Mouse (Mus musculus) embryonic fibroblast, embryonic 13.5 days (primary cell): ENCODE measurements around the gene Olfr555. TPM values are rescaled to one million over a fixed set of nuclear protein-coding genes. Genes with fewer than 3 reads are reported as not detected.
"Not testable (repeated sequence)": the region's sequence is repeated elsewhere in the genome, so short reads cannot be mapped to it uniquely, and the experiment has no call there.

Source experiments
- H3K27ac ChIP-seq: 2 replicates; pipeline ENCODE4 v1.5.1; 2012; ENCODE audit warnings: low read length, control low read depth, inconsistent platforms; ENCODE audit not compliant: insufficient read depth
- H3K4me1 ChIP-seq: 2 replicates; pipeline ENCODE4 v1.6.1; 2011; ENCODE audit warnings: low read length; ENCODE audit not compliant: control insufficient read depth, insufficient read depth
- H3K4me3 ChIP-seq: 2 replicates; pipeline ENCODE4 v1.5.1; 2011; ENCODE audit warnings: mild to moderate bottlenecking, control low read depth, low read length; ENCODE audit not compliant: insufficient read depth
- CTCF ChIP-seq: IDR thresholded peaks from 2 replicates; pipeline ENCODE4 v1.5.1; 2011; ENCODE audit warnings: mild to moderate bottlenecking, control low read depth, low read length, moderate library complexity, borderline replicate concordance; ENCODE audit not compliant: insufficient read depth
- POLR2A ChIP-seq: IDR thresholded peaks from 2 replicates; pipeline ENCODE4 v1.6.1; 2011; ENCODE audit warnings: low read depth, mild to moderate bottlenecking, control low read depth, low read length, moderate library complexity
- polyA plus RNA-seq: library from polyadenylated mRNA; stranded (reverse); fragments of >200 nt; gene quantifications from 2 replicates; pipeline ENCODE4 v1.2.4, GENCODE M21; 2011; ENCODE audit warnings: low read depth; ENCODE audit not compliant: missing spikeins, insufficient read length

Olfr555 gene
- not detected in 2 replicates for polyA plus RNA-seq

DNA sequence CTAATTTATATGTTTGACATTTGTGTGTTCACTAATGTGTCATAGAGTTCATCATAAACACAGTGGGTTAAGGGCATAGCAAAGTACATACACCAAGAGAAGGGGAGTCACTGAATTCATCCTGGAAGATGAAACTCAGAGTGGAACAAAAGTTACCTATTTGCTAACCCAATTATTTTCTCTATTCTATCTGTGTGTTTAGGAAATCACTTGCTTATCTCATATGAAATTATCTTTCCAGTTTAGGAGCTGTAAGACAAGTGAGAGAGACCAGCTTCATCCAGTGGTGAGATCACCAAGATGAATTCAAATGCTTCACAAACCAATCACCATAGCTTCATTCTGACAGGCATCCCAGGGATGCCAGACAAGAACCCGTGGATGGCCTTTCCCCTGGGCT is at the start of gene Olfr555:
TSS of gene Olfr555 (plus strand) at position 301 of the 400 bp plus-strand sequence.
- Histone ChIP-seq H3K4me1 (no peaks in the 10 kb centered on the region), H3K4me3 (no peak within 1 kb of the TSS), H3K27ac (no peak within 1 kb of the TSS)
- TF ChIP-seq POLR2A (no peak), CTCF (no peak)

DNA sequence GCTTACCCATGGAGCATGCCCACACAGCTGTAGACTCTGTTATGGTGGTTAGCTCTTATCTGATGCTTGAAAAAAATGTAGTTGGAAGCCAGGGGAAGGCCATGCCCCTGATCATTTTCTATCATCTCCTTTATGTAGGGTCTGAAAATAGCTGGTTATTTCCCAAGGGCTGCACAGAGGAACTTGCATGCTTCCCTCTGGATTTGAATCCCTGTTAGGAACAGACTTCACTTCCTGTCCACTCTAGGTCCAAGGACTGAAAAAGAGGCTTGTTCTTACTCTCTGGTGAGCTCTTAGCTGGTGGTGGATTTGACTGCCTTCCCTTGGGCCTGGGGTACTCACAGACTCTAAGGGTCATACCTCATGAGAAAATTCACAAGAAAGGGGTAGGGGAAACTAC is 40.5 kb upstream of the Olfr555 start, which contains the start of gene Olfr553:
TSS of gene Olfr553 (minus strand) at position 101 of the 400 bp plus-strand sequence.
- TF ChIP-seq POLR2A: no peak
- TF ChIP-seq CTCF: no peak
- Histone ChIP-seq H3K4me3 (no peak within 1 kb of the TSS), H3K4me1 (no peaks in the 10 kb centered on the region), H3K27ac (no peak within 1 kb of the TSS)

DNA sequence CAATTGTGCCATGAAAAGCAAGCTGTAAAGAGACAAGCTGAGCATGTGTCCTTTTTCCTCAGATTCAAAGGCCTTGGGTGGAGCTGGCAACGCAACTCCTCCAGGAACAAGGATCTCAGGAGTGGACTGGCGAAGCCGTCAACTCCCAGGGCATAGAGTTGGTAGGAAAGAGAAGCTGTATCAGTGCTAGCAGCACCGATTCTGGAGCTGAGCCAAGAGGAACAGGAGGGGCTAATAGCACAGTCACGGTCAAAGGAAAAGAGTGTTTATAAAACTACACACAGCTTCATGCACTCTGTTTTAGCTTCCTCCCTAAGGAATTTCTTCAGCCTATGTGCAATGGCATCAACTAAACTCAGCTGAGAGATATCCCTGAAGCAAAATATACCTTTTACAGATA is 39.0 kb upstream of the Olfr555 start:
- no peak overlapping the region for H3K27ac ChIP-seq
- no peak overlapping the region for H3K4me3 ChIP-seq
- no peaks in the 10 kb centered on the region for H3K4me1 ChIP-seq
- TF ChIP-seq POLR2A (no peak), CTCF (no peak)

DNA sequence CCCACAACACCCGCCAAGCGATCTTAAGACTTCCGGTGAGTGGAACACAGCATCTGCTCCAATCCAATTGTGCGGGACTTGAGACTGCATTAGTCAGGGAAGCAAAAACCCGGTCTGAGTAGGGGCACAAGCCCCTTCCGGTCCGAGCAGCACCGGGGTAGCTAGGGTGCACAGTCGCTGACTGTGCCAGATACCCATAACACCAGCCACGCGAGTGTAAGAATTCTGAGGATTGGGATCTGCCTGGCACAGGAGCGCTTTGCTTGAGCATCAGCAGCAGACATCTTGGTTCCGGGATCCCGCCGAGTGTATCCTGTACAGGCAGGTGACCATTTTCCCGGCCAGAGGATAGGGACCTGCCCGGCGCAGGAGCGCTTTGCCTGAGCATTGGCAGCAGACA is 38.3 kb upstream of the Olfr555 start:
- not testable (repeated sequence) for H3K4me3 ChIP-seq, H3K27ac ChIP-seq, H3K4me1 ChIP-seq

DNA sequence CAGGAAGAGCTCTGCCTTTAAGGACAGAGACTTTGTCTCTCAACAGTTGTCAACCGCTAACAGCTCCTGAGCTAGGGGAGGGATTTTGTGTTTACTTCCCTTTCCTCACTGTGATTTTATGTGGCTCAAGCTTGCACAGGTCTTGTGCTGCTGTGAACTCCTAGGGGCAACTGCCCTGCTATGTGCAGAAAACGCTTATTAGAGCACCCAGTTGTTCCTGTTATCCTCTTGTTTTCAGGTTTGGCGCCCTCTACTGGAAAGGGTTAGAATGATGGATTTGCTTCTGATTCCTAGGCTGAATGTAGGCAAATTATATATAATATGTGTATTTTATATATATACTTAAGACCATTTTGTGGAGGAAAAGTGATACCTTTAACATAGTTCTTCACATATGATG is 22.0 kb upstream of the Olfr555 start:
- H3K4me3 ChIP-seq: no peak overlapping the region
- TF ChIP-seq CTCF (no peak), POLR2A (no peak)
- no peaks in the 10 kb centered on the region for H3K4me1 ChIP-seq
- H3K27ac ChIP-seq: no peak overlapping the region

DNA sequence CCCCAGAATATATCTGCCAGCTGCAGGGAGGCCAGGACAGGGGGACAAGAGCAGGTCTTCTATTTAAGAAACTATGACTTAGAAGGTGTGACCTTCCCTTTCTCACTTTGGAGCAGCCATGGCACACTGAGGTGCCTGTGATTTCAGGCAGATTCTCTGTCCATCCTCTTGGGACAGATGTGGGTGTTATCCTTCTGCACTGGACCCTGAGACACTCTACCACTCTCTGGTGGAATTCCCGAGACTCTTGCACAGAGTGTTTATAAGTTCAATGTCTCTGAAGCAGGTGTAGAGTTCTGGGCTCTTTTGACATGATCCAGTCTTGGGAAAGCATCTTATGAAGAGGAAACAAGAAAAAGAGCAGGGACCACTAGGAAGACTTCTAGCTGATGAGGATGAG is 20.5 kb upstream of the Olfr555 start, which contains the start of gene Olfr554:
TSS of gene Olfr554 (plus strand) at position 301 of the 400 bp plus-strand sequence.
- TF ChIP-seq CTCF: no peak
- no peak for TF ChIP-seq POLR2A
- Histone ChIP-seq H3K27ac (no peak within 1 kb of the TSS), H3K4me1 (no peaks in the 10 kb centered on the region), H3K4me3 (no peak within 1 kb of the TSS)

DNA sequence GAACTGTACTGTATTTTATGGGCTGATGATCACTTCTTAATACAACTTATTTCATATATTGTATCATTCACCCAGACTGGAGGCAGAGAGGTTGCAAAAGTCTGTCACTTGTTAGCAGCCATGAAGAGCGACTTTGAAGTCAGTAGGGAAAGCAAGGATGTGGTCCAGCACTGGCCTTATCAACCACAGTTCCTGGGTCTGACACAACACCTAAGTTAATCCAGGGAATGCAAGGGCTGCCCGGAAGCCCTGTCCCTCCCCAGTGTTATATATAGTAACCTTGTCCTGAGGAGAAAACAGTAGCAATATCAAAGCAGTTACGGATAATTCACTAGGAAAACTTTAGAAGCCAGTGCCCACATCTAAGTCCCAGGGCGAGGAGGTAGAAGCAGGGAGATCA is 13.7 kb upstream of the Olfr555 start:
- not testable (repeated sequence) for H3K27ac ChIP-seq, H3K4me1 ChIP-seq, H3K4me3 ChIP-seq

DNA sequence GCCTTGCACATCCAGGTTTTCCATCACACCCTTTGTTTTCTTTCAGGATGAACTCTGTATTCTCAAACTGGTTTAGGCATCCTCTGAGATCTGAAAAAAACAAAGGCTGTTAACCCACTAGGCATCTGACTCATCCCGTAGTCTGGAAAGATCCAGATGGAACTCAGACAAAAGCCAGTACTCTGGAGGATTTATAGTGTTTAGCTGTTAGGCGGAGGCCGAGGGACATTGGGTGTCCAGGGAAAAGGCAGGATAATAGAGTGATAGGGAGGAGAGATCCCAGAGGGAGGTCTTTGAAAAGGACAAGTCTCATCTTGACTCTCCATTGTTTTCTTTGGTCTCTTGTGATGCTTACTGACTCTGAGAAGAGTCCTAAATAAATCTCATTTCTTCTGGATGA is 6.0 kb downstream of the Olfr555 start, which contains the start of gene Olfr556:
TSS of gene Olfr556 (plus strand) at position 301 of the 400 bp plus-strand sequence.
- Histone ChIP-seq H3K27ac (no peak within 1 kb of the TSS), H3K4me1 (no peaks in the 10 kb centered on the region), H3K4me3 (no peak within 1 kb of the TSS)
- TF ChIP-seq CTCF: no peak
- no peak for TF ChIP-seq POLR2A

DNA sequence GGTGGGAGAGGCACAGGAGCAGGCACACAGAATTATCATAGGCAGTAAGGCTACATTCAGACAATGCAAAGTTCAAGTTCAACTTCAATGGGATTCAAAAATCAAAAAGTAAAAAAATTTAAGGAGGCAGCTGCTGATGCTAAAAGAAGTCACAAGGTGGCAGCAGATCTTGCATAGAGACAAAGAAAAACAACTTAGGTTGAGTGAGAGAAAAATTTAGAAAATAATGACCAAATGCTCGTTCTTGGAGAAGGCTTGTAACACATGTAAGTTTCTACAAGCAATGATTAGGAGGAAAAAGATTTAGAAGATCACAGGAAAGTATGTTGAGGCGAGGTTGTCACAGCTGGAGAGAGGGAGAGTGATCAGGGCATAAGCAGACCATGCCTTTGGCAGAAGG is 6.8 kb downstream of the Olfr555 start:
- H3K27ac ChIP-seq: no peak overlapping the region
- no peaks in the 10 kb centered on the region for H3K4me1 ChIP-seq
- H3K4me3 ChIP-seq: no peak overlapping the region
- TF ChIP-seq POLR2A (no peak), CTCF (no peak)

DNA sequence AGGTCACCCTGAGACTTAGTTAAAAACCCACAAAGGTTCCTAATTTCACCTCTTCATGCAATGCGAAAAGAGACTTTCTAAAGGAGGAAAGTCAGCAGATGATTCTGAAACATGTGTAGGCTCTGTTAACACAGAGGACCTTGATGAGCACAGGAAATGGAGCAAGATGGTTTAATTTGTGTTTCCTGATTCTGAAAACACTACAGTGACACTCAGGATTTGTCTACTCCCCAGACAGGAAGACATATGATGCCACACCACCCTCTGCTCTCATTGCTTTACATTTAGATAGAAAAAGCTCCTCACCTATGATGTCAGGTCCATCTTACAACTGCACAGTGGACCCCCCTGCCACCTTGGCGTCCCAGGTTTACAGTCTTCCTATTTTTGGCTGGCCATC is 17.6 kb downstream of the Olfr555 start:
- H3K27ac ChIP-seq: no peak overlapping the region
- H3K4me1 ChIP-seq: no peaks in the 10 kb centered on the region
- H3K4me3 ChIP-seq: no peak overlapping the region
- TF ChIP-seq POLR2A (no peak), CTCF (no peak)

DNA sequence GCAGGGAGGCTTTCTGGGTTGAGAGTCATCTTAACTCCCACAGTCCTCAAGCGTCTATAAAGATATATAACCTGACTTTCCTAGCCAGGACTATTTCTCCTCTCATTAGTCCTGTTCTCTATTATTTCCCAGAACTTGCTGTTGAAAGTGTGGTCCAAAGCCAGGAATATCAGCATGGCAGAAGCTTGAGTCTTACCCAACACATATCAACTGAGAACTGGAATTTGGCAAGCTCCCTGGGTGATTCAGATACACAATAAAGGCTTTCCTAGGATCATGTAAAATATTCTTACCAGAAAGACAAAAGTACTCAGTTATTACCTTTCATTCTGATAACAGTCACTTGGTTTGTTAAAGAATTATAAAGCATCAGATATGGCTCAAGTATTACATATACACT is 23.3 kb downstream of the Olfr555 start:
- TF ChIP-seq POLR2A: no peak
- TF ChIP-seq CTCF: no peak
- H3K4me1 ChIP-seq: no peaks in the 10 kb centered on the region
- no peak overlapping the region for H3K27ac ChIP-seq
- no peak overlapping the region for H3K4me3 ChIP-seq
